Mouse (Mus musculus): ENCODE data around the gene Alkbh3.

- TF ChIP-seq CTCF (conservative IDR thresholded peaks at IDR 0.05; ENCODE audit: low read length): no peak
- TF ChIP-seq POU5F1 (IDR thresholded peaks at IDR 0.05; ENCODE audit: borderline replicate concordance, low read length): no peak
Observed at GRCm38 (mm10) chr2:93938534-93938933, 72.1 kb downstream of the Alkbh3 start.

Measured in E14TG2a.4 (cell line).